Mouse (Mus musculus) hindbrain, embryonic 13.5 days (tissue): ENCODE results near the gene Muc16. TPM values are rescaled to one million over a fixed set of nuclear protein-coding genes. Genes with fewer than 3 reads are reported as not detected.

Experiments used
- ATAC-seq: fragments of 200-750 bp; cut with Nextera tagmentation; 2 replicates; pipeline ENCODE4 v1.8.0; 2017; ENCODE audit warnings: moderate TSS enrichment; ENCODE audit not compliant: low FRiP score
- H3K27ac ChIP-seq: fragments of 300-500 bp; sonication (generic); 2 replicates; pipeline ENCODE4 v1.5.1; 2015; ENCODE audit warnings: inconsistent platforms, mild to moderate bottlenecking, moderate library complexity
- H3K27me3 ChIP-seq: fragments of 300-500 bp; sonication (generic); 2 replicates; pipeline ENCODE4 v1.6.1; 2015; ENCODE audit warnings: mild to moderate bottlenecking, inconsistent platforms
- H3K36me3 ChIP-seq: fragments of 300-500 bp; sonication (generic); 2 replicates; pipeline ENCODE4 v1.6.1; 2015; ENCODE audit warnings: mild to moderate bottlenecking, inconsistent platforms
- H3K4me1 ChIP-seq: fragments of 300-500 bp; sonication (generic); replicated peaks from 2 replicates; pipeline ENCODE4 v1.6.1; 2015; ENCODE audit warnings: inconsistent platforms
- H3K4me2 ChIP-seq: fragments of 300-500 bp; sonication (generic); 2 replicates; pipeline ENCODE4 v1.6.1; 2015; ENCODE audit warnings: inconsistent platforms, mild to moderate bottlenecking, moderate library complexity
- H3K4me3 ChIP-seq: fragments of 300-500 bp; sonication (generic); 2 replicates; pipeline ENCODE4 v1.5.1; 2015; ENCODE audit warnings: mild to moderate bottlenecking, inconsistent platforms
- H3K9ac ChIP-seq: fragments of 300-500 bp; sonication (generic); 2 replicates; pipeline ENCODE4 v1.6.1; 2015; ENCODE audit warnings: mild to moderate bottlenecking, inconsistent platforms
- H3K9me3 ChIP-seq: fragments of 300-500 bp; sonication (generic); 2 replicates; pipeline ENCODE4 v1.6.1; 2016; ENCODE audit warnings: inconsistent platforms
- WGBS: fragments of 180-500 bp; shearing (Covaris S2); methylation state at CpG from one replicate; pipeline ENCODE4 v1.1.7; 2015; 5-methylcytosine and 5-hydroxymethylcytosine counted together
- polyA plus RNA-seq: library from polyadenylated mRNA; unstranded; fragments of >200 nt; fragmentation: Nextera tagmentation; extraction: Ambion mirVana; gene quantifications from 2 replicates; pipeline ENCODE4 v1.2.1, GENCODE M21; 2015

Gene Muc16
- not detected in 2 replicates for polyA plus RNA-seq

DNA sequence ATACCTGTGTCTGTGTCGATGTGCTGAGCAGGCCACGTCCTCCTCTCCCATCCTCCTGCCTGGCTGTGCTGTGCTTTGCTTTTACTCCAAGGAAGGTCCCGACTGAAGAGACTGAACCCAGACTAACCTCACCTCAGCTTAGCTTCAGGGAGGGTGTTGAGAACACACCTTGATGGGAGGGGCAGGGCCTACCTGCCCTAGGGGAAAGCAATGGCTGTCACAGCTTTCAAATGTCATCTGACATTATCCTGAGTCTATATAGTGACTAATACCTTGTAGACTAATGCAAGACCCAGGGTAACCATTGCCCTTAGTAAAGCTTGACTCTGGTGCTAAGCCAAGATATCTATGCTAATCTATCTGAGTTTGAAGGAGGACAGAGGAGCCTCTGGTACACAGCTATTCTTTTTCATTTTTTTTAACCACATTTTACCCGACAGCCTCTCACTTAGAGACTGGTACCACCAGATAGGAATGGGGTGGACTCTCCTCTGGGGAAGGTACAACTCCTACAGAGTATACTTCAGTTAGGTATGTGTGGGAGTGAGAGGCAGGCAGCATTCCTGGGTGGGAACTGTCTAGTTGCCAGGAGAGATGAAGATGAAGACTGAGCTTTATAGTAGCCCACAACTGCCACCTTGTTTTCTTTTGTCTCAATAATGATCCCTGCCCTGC, at the start of gene Muc16:
Gene Muc16 (minus strand): TSS at position 51 of the 675 bp plus-strand sequence.
- Histone ChIP-seq H3K27ac (no peak within 1 kb of the TSS), H3K36me3 (no peaks in the 10 kb centered on the region), H3K4me1 (no peaks in the 10 kb centered on the region), H3K9me3 (no peaks in the 10 kb centered on the region), H3K27me3 (no peaks in the 10 kb centered on the region), H3K9ac (no peak within 1 kb of the TSS), H3K4me2 (no peak within 1 kb of the TSS), H3K4me3 (no peak within 1 kb of the TSS)
- 88% methylated on average over 4 of the region's 4 CpGs for WGBS
- no peak for ATAC-seq

DNA sequence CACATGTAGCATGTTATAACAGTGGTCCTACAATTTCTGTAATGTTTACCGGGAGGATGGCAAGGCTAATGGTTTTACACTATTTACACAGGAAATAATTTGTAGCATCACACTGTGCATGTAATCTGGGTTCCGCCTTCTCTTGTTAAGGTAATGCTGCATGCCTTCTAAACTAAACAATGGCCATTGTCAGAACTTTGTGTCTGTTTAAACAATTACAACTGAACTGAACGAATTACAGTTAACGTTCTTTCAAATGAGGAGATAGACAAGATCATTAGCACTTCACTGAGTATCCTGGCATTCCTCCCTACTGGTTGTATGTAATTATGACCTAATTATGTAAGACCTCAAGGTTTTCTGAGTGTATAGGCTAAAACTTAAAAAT, 48.4 kb upstream of the Muc16 start:
- H3K27ac ChIP-seq, result no peak overlapping the region
- no peaks in the 10 kb centered on the region for H3K9me3 ChIP-seq
- H3K4me2 ChIP-seq, result no peak overlapping the region
- no peak for ATAC-seq
- H3K27me3 ChIP-seq, result 0 out of 2 replicates have a peak, but pooled peaks cover 3% of the 10 kb centered on the region
- no peak overlapping the region for H3K9ac ChIP-seq
- H3K4me3 ChIP-seq, result no peak overlapping the region
- 18% methylated on average over 4 of the region's 4 CpGs for WGBS
- 0 out of 2 replicates have a peak, but pooled peaks cover 3% of the 10 kb centered on the region for H3K4me1 ChIP-seq
- H3K36me3 ChIP-seq, result no peaks in the 10 kb centered on the region

DNA sequence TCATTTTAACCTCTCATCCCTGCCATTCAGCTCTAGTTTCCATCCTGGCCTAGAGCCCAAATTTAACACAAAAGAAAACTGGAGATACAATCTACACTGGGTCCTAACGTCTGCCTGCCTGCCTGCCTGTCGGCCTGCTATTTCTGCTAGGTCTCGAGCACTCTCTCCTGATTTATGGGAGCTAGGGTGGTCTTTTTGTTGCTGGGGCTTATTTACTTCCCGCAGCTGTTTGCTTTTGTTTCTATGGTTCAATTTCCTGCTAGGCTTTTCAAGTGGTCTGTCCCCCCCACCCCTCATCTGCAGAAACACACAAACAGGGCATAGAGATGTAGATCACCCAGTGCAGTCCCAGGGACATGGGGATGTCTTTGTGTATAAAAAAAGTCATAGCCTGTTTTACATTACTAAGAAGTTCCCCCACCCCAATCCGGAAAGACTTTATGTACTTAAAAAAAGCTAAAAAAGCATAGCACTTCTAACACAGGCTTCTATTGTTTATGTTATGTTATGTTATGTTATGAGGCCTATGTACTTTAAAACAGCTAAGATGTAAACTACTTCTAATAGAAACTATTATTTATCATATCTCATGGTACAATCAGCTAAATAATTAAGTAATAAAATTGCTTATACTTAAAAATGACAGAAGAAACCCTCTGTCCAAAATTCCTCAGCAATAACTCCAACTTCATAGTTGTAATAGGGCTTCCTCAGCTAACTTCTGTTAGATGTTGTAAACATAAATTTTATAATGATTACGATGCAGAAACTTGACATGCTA, 47.8 kb upstream of the Muc16 start:
- H3K36me3 ChIP-seq, result no peaks in the 10 kb centered on the region
- H3K27me3 ChIP-seq, result 0 out of 2 replicates have a peak, but pooled peaks cover 2% of the 10 kb centered on the region
- H3K9me3 ChIP-seq, result no peaks in the 10 kb centered on the region
- 0 out of 2 replicates have a peak, but pooled peaks cover 3% of the 10 kb centered on the region for H3K4me1 ChIP-seq
- no peak overlapping the region for H3K4me2 ChIP-seq
- 18% methylated on average over 6 of the region's 6 CpGs for WGBS
- 0 out of 2 replicates have a peak overlapping the region, but pooled peaks have one; percentile 1 for H3K9ac ChIP-seq
- H3K27ac ChIP-seq, result peak overlapping the region; percentile 5; the same call in 1 of the 2 replicates
- peak; percentile 89 for ATAC-seq
- H3K4me3 ChIP-seq, result no peak overlapping the region

DNA sequence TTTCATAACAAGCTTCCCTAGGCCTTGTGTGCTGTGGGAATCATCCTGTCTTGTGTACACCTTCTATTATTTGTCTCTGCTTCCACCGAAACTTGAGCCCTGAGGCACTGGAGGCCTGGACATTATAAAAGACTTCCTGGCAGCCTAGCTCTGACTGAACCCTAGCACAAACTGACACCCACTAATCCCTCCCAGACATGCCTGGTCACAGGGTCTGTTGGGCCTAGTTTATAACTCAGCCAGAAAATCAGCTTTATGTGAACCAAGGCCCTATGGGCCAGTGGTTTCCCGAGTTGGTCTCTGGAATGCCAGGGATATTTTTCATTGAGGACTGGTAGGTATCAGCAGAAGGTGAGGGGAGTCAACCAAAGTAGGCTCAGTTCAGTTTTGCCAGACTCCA, 46.7 kb upstream of the Muc16 start:
- 42% methylated on average over 2 of the region's 2 CpGs for WGBS

DNA sequence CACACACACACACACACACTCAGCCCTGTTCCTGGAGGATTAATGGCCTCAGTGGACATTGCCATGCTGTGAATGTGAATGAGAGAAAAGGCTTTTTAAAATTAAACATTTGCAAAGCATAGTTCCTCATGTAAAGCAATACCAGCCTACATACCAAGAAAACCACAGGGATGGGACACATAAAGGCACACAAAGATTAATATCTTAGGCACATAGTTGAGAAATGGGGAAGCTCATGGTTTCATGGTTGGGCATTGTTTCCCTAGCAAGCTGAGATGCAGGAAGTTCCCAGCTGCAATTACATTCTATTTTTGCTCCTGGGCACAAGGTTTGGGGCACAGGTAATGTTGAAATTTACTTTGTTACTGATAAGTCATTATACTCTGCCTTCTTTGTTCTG, 31.3 kb upstream of the Muc16 start:
- no peaks in the 10 kb centered on the region for H3K27me3 ChIP-seq
- H3K27ac ChIP-seq, result no peak overlapping the region
- no peak overlapping the region for H3K4me3 ChIP-seq
- ATAC-seq, result no peak
- no peaks in the 10 kb centered on the region for H3K4me1 ChIP-seq
- no peaks in the 10 kb centered on the region for H3K36me3 ChIP-seq
- H3K9ac ChIP-seq, result no peak overlapping the region
- H3K4me2 ChIP-seq, result no peak overlapping the region
- no peaks in the 10 kb centered on the region for H3K9me3 ChIP-seq

More for the DNA sequence above, 46.7 kb upstream of the Muc16 start:
- H3K9ac ChIP-seq, result no peak overlapping the region
- H3K27me3 ChIP-seq, result 0 out of 2 replicates have a peak, but pooled peaks cover 2% of the 10 kb centered on the region
- ATAC-seq, result no peak
- no peak overlapping the region for H3K27ac ChIP-seq
- no peak overlapping the region for H3K4me3 ChIP-seq
- 0 out of 2 replicates have a peak, but pooled peaks cover 3% of the 10 kb centered on the region for H3K4me1 ChIP-seq
- no peaks in the 10 kb centered on the region for H3K36me3 ChIP-seq
- H3K4me2 ChIP-seq, result no peak overlapping the region
- no peaks in the 10 kb centered on the region for H3K9me3 ChIP-seq

DNA sequence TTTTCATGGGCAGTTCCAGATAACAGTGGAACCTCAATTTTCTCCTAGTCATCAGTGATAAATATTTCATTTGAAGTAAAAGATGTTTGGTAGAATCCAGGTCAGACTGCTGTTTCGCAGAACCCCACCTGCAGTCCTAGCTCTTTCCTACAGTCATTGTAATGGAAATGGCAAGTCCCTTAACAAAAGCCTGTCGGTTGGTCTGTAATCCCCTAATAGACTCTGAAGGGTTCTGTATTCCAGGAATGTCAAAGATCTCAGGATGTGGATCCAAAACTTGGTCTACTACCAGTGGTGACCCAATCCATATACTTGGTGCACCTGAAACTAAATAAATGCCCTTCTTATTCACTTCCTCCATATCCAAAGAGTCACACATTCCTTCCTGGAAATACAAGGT, 76.0 kb downstream of the Muc16 start:
- WGBS, result 48% methylated on average over 2 of the region's 2 CpGs
- Histone ChIP-seq H3K27ac (no peak overlapping the region), H3K36me3 (no peaks in the 10 kb centered on the region), H3K4me3 (no peak overlapping the region), H3K9ac (no peak overlapping the region), H3K27me3 (no peaks in the 10 kb centered on the region), H3K9me3 (no peaks in the 10 kb centered on the region), H3K4me2 (no peak overlapping the region), H3K4me1 (no peaks in the 10 kb centered on the region)
- ATAC-seq, result no peak

DNA sequence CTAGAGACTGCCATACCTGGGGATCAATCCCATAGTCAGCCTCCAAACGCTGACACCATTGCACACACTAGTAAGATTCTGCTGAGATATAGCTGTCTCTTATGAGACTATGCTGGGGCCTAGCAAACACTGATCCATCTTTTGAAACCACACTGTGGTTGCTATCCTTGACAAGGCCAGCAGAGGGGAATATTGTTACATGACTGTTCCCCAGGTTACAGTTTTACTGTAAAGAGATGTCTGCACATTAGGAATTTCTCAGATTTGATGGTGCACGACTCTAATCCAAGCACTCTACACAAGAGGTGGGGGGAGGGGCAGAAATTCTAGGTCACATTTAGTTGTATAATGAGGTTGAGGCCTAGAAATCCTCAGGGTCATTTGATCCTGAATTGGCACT, 166.2 kb downstream of the Muc16 start:
- Histone ChIP-seq H3K27ac (no peak overlapping the region), H3K4me2 (no peak overlapping the region)
- WGBS, result 66% methylated on average over 2 of the region's 2 CpGs

DNA sequence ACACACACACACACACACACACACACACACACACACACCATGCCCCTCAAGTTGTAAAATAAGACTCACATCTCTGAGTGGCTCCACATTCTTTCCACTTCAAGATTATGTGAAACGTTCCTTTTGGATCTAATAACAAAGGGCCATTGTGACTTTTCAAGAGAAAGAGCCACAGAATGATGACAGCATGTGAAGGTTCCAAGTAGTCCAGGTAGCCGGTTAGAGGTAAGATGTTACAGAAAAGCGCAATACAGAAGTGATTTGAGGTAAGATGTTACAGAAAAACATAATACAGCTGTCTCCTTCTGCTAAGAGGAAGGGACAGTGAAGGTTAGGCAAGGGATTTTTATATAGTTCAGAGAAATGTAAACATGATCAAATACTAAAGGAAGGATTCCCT, 196.2 kb downstream of the Muc16 start, which contains the start of the genes Zfp558 and Mbd3l1:
Gene Zfp558 (minus strand): TSS at position 101 of the 400 bp plus-strand sequence.
Gene Mbd3l1 (plus strand): TSS at position 192 of the 400 bp plus-strand sequence.
- Histone ChIP-seq H3K4me1 (0 out of 2 replicates have a peak, but pooled peaks cover 4% of the 10 kb centered on the region), H3K36me3 (no peaks in the 10 kb centered on the region), H3K27me3 (peaks cover 6% of the 10 kb centered on the region; the same call in 1 of the 2 replicates), H3K4me2 (no peak within 1 kb of the TSS), H3K9me3 (no peaks in the 10 kb centered on the region), H3K27ac (no peak within 1 kb of the TSS), H3K9ac (no peak within 1 kb of the TSS), H3K4me3 (no peak within 1 kb of the TSS)
- 81% methylated on average over 3 of the region's 3 CpGs for WGBS
- no peak for ATAC-seq

More for the DNA sequence above, 166.2 kb downstream of the Muc16 start:
- Histone ChIP-seq H3K9me3 (no peaks in the 10 kb centered on the region), H3K27me3 (no peaks in the 10 kb centered on the region), H3K36me3 (no peaks in the 10 kb centered on the region), H3K4me3 (no peak overlapping the region), H3K9ac (no peak overlapping the region), H3K4me1 (no peaks in the 10 kb centered on the region)
- no peak for ATAC-seq

DNA sequence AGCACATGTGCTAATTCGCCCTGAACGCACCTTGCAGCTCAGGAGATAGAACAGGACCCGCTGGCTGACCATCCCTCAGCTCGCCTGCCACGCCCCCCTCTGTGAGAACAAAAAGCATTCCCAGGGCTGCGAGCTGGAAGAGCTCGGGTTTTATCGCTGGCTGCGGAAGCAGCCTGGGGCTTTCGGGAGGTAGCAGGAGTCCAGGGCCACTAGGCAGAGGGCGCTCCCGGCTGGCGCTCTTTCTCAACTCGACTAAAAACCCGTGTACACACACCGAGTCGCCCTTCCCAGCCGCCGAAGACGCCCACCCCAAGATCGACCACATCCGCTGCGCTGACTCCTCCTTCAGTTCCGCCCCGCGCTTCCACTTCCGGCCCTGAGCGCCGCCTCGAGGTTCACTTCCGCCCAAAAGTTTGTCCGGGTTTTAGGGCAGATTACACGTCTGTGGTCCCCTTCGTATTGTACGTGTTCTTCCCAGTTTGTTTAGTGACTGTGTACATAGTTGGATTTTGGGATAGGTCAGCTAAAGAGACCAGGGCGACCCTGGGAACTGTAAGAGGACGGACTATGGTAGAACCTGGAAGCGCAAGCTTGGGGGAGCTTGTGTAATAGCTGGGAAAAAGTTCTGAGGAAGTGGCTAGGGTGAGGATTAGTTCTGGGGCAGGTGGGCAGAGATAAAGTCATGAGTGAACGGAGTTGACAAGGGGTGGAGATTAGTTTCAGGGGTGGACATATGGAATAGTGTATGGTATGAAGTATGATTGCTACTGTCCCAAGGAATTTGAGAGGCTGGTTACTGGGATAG, 200.8 kb downstream of the Muc16 start:
- Histone ChIP-seq H3K4me2 (peak overlapping the region; percentile 64), H3K36me3 (peaks cover 18% of the 10 kb centered on the region), H3K4me1 (peaks cover 18% of the 10 kb centered on the region), H3K27me3 (peaks cover 6% of the 10 kb centered on the region; the same call in 1 of the 2 replicates), H3K27ac (peak overlapping the region; percentile 96), H3K9ac (peak overlapping the region; percentile 83), H3K4me3 (peak overlapping the region; percentile 68), H3K9me3 (no peaks in the 10 kb centered on the region)
- peak; percentile 98 for ATAC-seq
- 5% methylated on average over 39 of the region's 39 CpGs for WGBS

DNA sequence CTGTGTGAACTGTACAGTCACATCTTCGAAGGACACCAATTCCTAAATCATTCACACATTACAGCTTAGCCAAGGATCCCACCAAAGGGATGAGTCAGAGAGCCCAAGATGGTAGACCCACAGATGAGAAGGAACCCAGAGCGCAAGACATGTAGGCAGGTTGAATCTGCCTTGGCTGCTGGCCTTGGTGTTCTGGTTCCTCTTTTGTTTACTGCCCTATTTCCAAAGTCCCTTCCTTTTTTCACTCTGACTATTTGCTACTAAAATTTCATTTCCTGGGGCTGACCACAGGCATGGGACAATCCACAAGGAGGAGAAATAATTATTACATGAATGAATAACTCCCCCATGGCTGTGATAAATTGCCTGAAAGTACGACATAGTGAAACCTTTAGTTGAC, 206.3 kb downstream of the Muc16 start:
- no peak overlapping the region for H3K4me2 ChIP-seq
- H3K9ac ChIP-seq, result no peak overlapping the region
- H3K27me3 ChIP-seq, result no peaks in the 10 kb centered on the region
- peaks cover 4% of the 10 kb centered on the region; the same call in 1 of the 2 replicates for H3K9me3 ChIP-seq
- peaks cover 70% of the 10 kb centered on the region for H3K36me3 ChIP-seq
- peaks cover 19% of the 10 kb centered on the region for H3K4me1 ChIP-seq
- WGBS, result 92% methylated on average over 3 of the region's 3 CpGs
- ATAC-seq, result no peak
- no peak overlapping the region for H3K27ac ChIP-seq
- no peak overlapping the region for H3K4me3 ChIP-seq

DNA sequence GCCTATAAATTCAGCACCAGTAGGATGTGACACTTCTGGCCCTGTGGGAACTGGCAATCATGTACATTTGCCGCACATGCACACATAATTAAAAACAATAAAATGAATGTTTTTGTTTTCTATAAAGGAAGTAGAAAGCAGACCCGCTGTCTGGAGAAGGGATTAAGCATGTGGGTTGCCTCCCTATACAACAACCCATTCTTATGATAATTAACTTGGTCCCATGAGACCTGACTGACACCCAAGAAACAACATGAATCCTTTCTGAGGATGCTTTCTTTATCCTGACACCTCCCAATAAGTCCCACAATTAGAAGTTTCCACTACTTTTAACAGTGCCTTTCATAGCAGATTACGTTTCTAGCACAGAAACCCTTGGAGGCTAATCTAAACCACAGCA, 207.0 kb downstream of the Muc16 start:
- 44% methylated on average over 3 of the region's 3 CpGs for WGBS
- H3K27me3 ChIP-seq, result no peaks in the 10 kb centered on the region
- H3K9ac ChIP-seq, result no peak overlapping the region
- H3K9me3 ChIP-seq, result peaks cover 4% of the 10 kb centered on the region; the same call in 1 of the 2 replicates
- H3K36me3 ChIP-seq, result peaks cover 76% of the 10 kb centered on the region
- ATAC-seq, result no peak
- no peak overlapping the region for H3K4me2 ChIP-seq
- H3K4me1 ChIP-seq, result peaks cover 15% of the 10 kb centered on the region
- H3K27ac ChIP-seq, result no peak overlapping the region
- no peak overlapping the region for H3K4me3 ChIP-seq

DNA sequence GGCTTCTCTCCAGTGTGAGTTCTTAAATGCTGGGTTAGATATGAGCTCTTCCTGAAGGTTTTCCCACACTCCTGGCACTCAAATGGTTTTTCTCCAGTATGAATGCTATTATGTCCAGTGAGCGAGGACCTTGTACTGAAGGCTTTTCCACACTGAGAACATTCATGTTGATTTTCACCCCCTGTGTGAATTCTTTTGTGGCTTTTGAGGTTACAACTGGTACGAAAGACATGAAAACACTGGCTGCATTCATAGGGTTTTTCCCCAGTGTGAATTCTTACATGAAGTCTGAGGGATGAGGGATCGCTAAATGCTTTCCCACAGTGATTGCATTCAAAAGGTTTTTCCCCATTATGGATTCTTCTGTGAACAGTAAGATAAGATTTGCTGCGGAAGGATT, 217.8 kb downstream of the Muc16 start:
- H3K36me3 ChIP-seq, result peaks cover 67% of the 10 kb centered on the region
- no peak for ATAC-seq
- no peak overlapping the region for H3K9ac ChIP-seq
- 88% methylated on average over 4 of the region's 4 CpGs for WGBS
- H3K27me3 ChIP-seq, result no peaks in the 10 kb centered on the region
- no peak overlapping the region for H3K4me2 ChIP-seq
- H3K27ac ChIP-seq, result no peak overlapping the region
- H3K4me1 ChIP-seq, result no peaks in the 10 kb centered on the region
- H3K4me3 ChIP-seq, result no peak overlapping the region
- no peaks in the 10 kb centered on the region for H3K9me3 ChIP-seq
